Mouse (Mus musculus) stomach, postnatal 0 days (tissue): ENCODE results near the gene Fbxw10.
A peak's percentile ranks its signal among the peaks of the same experiment; 100 is the strongest.

Experiments
- CTCF ChIP-seq: IDR thresholded peaks from 2 replicates; pipeline ENCODE4 v1.5.1; 2016; ENCODE audit warnings: antibody characterized with exemption, low read depth, mild to moderate bottlenecking, moderate library complexity
- EP300 ChIP-seq: optimal IDR thresholded peaks from 2 replicates; pipeline ENCODE3; 2016; ENCODE audit warnings: antibody characterized with exemption

DNA sequence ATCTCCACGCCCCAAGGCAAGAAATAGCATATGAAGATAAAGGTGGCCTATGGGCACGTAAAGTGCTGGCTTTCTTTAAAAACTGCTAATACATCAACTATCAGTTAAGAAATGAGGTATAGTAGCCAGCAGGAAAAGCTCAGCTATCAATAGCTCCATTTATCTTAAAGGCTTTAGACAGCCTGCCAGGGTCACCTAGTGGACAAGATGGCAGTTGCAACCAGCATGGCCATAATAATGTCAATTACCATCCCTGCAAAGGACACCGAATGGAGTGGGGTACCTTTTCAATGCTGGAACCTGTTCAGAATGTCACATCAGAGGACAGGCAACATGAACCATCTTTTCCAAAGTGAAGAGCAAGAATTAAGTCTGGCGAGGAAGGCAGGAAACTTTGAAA, 37.7 kb upstream of the Fbxw10 start:
- peak; percentile 75 for TF ChIP-seq CTCF
- no peak for TF ChIP-seq EP300
